Mouse (Mus musculus) ES-Bruce4 (cell line): ENCODE measurements around the gene Olfr821. TPM values are rescaled to one million over a fixed set of nuclear protein-coding genes. Genes with fewer than 3 reads are reported as not detected.
"Not testable (repeated sequence)": the region's sequence is repeated elsewhere in the genome, so short reads cannot be mapped to it uniquely, and the experiment has no call there.

ENCODE experiments used
- H3K27ac ChIP-seq: 2 replicates; pipeline ENCODE4 v1.5.1; 2012; ENCODE audit warnings: low read length, inconsistent platforms; ENCODE audit not compliant: insufficient read depth
- H3K27me3 ChIP-seq: 2 replicates; pipeline ENCODE4 v1.6.1; 2012; ENCODE audit warnings: mild to moderate bottlenecking, low read length, inconsistent platforms; ENCODE audit not compliant: control insufficient read depth, poor library complexity, insufficient read depth, severe bottlenecking
- H3K36me3 ChIP-seq: 2 replicates; pipeline ENCODE4 v1.6.1; 2012; ENCODE audit warnings: inconsistent platforms, mild to moderate bottlenecking, low read length, moderate library complexity; ENCODE audit not compliant: control insufficient read depth, poor library complexity, insufficient read depth, severe bottlenecking
- H3K4me1 ChIP-seq: one replicate; pipeline ENCODE4 v1.8.1; 2011; ENCODE audit warnings: low read length; ENCODE audit not compliant: control insufficient read depth, insufficient read depth
- H3K4me3 ChIP-seq: 2 replicates; pipeline ENCODE4 v1.5.1; 2011; ENCODE audit warnings: low read depth, mild to moderate bottlenecking, low read length
- H3K9ac ChIP-seq: 2 replicates; pipeline ENCODE4 v1.6.1; 2012; ENCODE audit warnings: low read depth, mild to moderate bottlenecking, inconsistent platforms; ENCODE audit not compliant: poor library complexity, severe bottlenecking
- H3K9me3 ChIP-seq: replicated peaks from 2 replicates; pipeline ENCODE4 v1.6.1; 2012; ENCODE audit warnings: mild to moderate bottlenecking, low read length, inconsistent platforms; ENCODE audit not compliant: control insufficient read depth, poor library complexity, insufficient read depth, severe bottlenecking
- CTCF ChIP-seq: IDR thresholded peaks from one replicate; pipeline ENCODE4 v1.8.1; 2011; ENCODE audit warnings: low read depth, low read length
- EP300 ChIP-seq: IDR thresholded peaks from 2 replicates; pipeline ENCODE4 v1.6.1; 2011; ENCODE audit warnings: low read depth, low read length; ENCODE audit not compliant: insufficient read depth
- POLR2A ChIP-seq: IDR thresholded peaks from one replicate; pipeline ENCODE4 v1.8.1; 2011; ENCODE audit warnings: low read length; ENCODE audit not compliant: insufficient read depth
- polyA plus RNA-seq: library from polyadenylated mRNA; stranded (reverse); fragments of >200 nt; gene quantifications from 2 replicates; pipeline ENCODE4 v1.2.4, GENCODE M21; 2011; ENCODE audit warnings: low read depth; ENCODE audit not compliant: missing spikeins, insufficient read depth, insufficient read length

The Olfr821 gene
- not detected in 2 replicates for polyA plus RNA-seq

GRCm38 (mm10) chr10:130030048-130030447, at the start of gene Olfr821:
Gene Olfr821, plus strand, starts transcription at chr10:130030348.
- Histone ChIP-seq H3K27ac (no peak within 1 kb of the TSS), H3K9ac (no peak within 1 kb of the TSS), H3K4me1 (no peaks in the 10 kb centered on the region), H3K27me3 (no peaks in the 10 kb centered on the region), H3K4me3 (no peak within 1 kb of the TSS), H3K9me3 (no peaks in the 10 kb centered on the region), H3K36me3 (no peaks in the 10 kb centered on the region)
- TF ChIP-seq CTCF: no peak
- no peak for TF ChIP-seq POLR2A

DNA sequence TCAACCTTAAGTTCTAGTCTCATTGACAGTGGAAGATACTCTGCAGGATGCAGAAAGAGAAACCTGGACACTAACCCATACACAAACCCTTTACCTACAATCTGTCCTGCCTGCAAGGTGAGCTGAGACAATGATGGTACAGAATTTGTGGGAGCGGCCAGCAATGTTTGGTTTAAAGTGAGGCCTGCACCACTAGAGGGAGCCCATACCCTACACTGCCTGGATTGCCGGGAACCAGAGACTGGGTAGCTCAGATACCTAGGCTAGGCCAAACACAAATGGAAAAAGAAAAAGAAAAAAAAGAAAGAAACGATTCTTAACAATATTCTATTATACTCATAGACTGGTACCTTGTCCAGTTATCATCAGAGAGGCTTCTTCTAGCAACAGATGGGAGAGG, 48.3 kb upstream of the Olfr821 start:
- not testable (repeated sequence) for H3K36me3 ChIP-seq, H3K4me1 ChIP-seq, H3K9me3 ChIP-seq, H3K27ac ChIP-seq, H3K27me3 ChIP-seq, H3K4me3 ChIP-seq, H3K9ac ChIP-seq

- H3K4me1 ChIP-seq, H3K36me3 ChIP-seq, H3K4me3 ChIP-seq, H3K9ac ChIP-seq, H3K27me3 ChIP-seq, H3K9me3 ChIP-seq, H3K27ac ChIP-seq: not testable (repeated sequence)
Observed at GRCm38 (mm10) chr10:129984962-129985361, 45.2 kb upstream of the Olfr821 start, which contains the start of gene Gm10310. Gene Gm10310, minus strand, starts transcription at chr10:129985062.

DNA sequence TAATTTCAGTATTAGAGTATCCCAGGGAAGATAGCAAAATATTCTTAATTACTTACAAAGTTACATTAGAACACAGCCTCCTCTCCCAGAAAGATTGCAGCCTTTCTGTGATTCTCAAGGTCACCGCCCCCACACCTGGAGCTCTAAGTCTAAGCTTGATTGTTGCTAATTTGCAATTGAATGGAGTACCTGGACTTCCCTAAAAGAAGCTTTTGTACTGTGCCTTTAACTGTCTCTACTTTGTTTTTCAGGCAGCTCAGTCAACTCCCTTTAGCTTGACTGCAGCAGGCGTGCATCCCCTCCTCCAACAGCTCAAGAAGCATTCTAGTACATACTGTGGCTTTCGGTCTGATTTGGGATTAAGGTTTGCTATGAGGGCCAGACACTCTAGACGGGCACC, 26.0 kb upstream of the Olfr821 start:
- not testable (repeated sequence) for H3K4me1 ChIP-seq, H3K4me3 ChIP-seq, H3K27me3 ChIP-seq, H3K9ac ChIP-seq, H3K36me3 ChIP-seq
- peaks cover 27% of the 10 kb centered on the region for H3K9me3 ChIP-seq
- H3K27ac ChIP-seq: peak overlapping the region; percentile 88; the same call in 1 of the 2 replicates
- peak; percentile 75 for TF ChIP-seq EP300

DNA sequence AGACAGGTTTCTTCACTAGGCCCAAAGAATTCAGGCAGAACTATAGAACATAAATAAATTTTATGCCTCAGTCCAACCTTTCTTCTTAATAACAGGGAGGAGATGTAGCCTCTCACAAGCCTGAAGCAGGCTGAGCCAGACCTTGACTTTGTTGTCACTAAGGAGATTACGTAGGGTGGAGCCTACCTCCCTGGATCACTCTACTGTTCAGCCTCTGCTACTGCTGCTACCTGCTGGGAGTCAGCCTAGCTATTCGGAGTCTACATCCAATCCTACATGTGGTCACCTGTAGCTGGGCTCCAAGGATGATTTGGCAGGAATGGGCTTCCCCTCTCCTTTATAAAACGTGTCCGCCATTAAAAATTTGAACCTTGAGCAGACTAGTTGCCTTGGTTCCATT, 24.8 kb upstream of the Olfr821 start:
- Histone ChIP-seq H3K27ac (peak overlapping the region; percentile 80), H3K9me3 (peaks cover 24% of the 10 kb centered on the region)
- not testable (repeated sequence) for H3K36me3 ChIP-seq, H3K4me3 ChIP-seq, H3K4me1 ChIP-seq, H3K9ac ChIP-seq, H3K27me3 ChIP-seq

DNA sequence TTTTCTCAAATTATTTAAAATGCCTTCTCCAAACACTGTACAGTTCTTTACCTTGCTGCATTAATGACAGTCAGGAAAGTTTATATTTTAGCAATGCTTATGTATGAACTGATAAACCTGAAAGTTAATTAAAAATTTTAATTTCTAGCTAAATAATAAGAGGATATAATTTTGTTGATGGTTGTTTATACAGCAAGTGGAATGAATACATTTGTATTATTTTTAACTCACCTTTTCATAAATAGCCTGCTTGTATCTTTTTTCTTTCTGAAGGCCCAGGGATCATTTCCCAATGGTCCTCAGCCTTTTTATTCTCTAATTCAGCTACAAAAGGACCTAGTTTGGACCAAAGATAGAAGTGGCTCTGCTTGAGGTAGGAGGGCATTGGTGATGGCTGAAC, 17.8 kb upstream of the Olfr821 start, which contains the start of gene Olfr820:
Olfr820 (plus strand) TSS at position 301 of the 400 bp plus-strand sequence.
- TF ChIP-seq EP300 (no peak), POLR2A (no peak), CTCF (no peak)
- Histone ChIP-seq H3K9me3 (no peaks in the 10 kb centered on the region), H3K27me3 (no peaks in the 10 kb centered on the region)

DNA sequence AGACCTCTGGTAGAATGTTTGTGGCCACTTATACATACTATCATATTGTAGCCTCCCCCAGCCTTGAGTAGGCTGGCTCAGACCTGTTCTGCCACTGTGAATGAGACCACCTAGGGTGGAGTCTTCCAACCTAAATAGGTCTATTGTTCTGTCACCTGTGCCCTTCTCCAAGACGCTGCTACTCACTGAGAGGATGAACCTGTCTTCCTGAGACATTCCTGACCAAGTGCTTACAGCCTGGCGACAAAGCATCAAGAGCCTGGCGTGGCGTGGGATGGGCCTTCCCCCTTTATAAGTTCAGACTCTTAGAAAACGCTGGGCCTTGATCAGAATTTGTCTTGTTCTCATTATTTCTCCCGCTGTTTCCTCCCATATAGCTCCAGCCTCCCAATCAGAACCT, 6.9 kb downstream of the Olfr821 start:
- H3K27ac ChIP-seq: no peak overlapping the region
- no peaks in the 10 kb centered on the region for H3K27me3 ChIP-seq
- no peaks in the 10 kb centered on the region for H3K9me3 ChIP-seq
- H3K4me3 ChIP-seq: no peak overlapping the region
- no peaks in the 10 kb centered on the region for H3K36me3 ChIP-seq
- H3K4me1 ChIP-seq: no peaks in the 10 kb centered on the region
- TF ChIP-seq CTCF (no peak), POLR2A (no peak), EP300 (0 out of 2 replicates have a peak, but pooled peaks have one; percentile 44)
- no peak overlapping the region for H3K9ac ChIP-seq

More for the DNA sequence above, 17.8 kb upstream of the Olfr821 start, which contains the start of gene Olfr820:
- H3K4me3 ChIP-seq: no peak within 1 kb of the TSS
- H3K4me1 ChIP-seq: no peaks in the 10 kb centered on the region
- H3K9ac ChIP-seq: no peak within 1 kb of the TSS
- H3K36me3 ChIP-seq: no peaks in the 10 kb centered on the region
- no peak within 1 kb of the TSS for H3K27ac ChIP-seq
